ENCODE assay signal across 8 mouse cellular contexts in genomic region chr17:47484241-47484921, GRCm38 (mm10). TPM values are rescaled to one million over a fixed set of nuclear protein-coding genes. Genes with fewer than 3 reads are reported as not detected.
DNase-seq lines count a peak whose midpoint lies in the region; ATAC-seq and TF ChIP-seq lines count a peak whose summit lies in the region.

No protein-coding gene starts in this region.

- no peak overlapping the region for H3K9ac ChIP-seq in intestine, postnatal 0 days (ENCODE audit: low read depth, low read length)
- no peak overlapping the region for H3K9ac ChIP-seq in lung, embryonic 15.5 days

- peak; percentile 83 for ATAC-seq in intestine, postnatal 0 days
- peak; percentile 75 for ATAC-seq in lung, embryonic 15.5 days (ENCODE audit: borderline replicate concordance, extremely low read depth, low FRiP score, low TSS enrichment)
- no peak for ATAC-seq in cerebellum, adult (ENCODE audit: insufficient number of reproducible peaks, low FRiP score, low TSS enrichment)

- H3K4me2 ChIP-seq in intestine, postnatal 0 days (replicated peaks; ENCODE audit: low read depth), result no peak overlapping the region
- 0 out of 2 replicates have a peak overlapping the region, but pooled peaks have one; percentile 18 for H3K4me2 ChIP-seq in lung, embryonic 15.5 days

- peak overlapping the region; percentile 46; the same call in 1 of the 2 replicates for H3K27ac ChIP-seq in intestine, postnatal 0 days (ENCODE audit: low read depth, low read length)
- peak overlapping the region; percentile 91 for H3K27ac ChIP-seq in lung, embryonic 15.5 days

- H3K4me3 ChIP-seq in intestine, postnatal 0 days (ENCODE audit: low read depth, low read length), result no peak overlapping the region
- H3K4me3 ChIP-seq in lung, embryonic 15.5 days, result no peak overlapping the region

- H3K9me3 ChIP-seq in intestine, postnatal 0 days (ENCODE audit: control insufficient read depth), result no peaks in the 10 kb centered on the region
- H3K9me3 ChIP-seq in lung, embryonic 15.5 days, result no peaks in the 10 kb centered on the region

- 17% methylated on average over 1 of the region's 1 CpGs for WGBS in intestine, postnatal 0 days
- 17% methylated on average over 1 of the region's 1 CpGs for WGBS in lung, embryonic 15.5 days

- no peak for TF ChIP-seq CTCF in intestine, postnatal 0 days (IDR thresholded peaks at IDR 0.05; ENCODE audit: low read depth)

- peaks cover 15% of the 10 kb centered on the region for H3K36me3 ChIP-seq in intestine, postnatal 0 days (ENCODE audit: control insufficient read depth, insufficient read depth)
- H3K36me3 ChIP-seq in lung, embryonic 15.5 days, result peaks cover 8% of the 10 kb centered on the region

- peak; percentile 91 for DNase-seq in ES-CJ7 (ENCODE audit: low read depth, low spot score)
- peak; percentile 90 for DNase-seq in ZHBTc4 (ENCODE audit: low read depth, low spot score)
- DNase-seq in cerebellum, adult 9-10 months, result no peak
- no peak for DNase-seq in gastrocnemius, adult 8-10 months (ENCODE audit: low spot score in 2 of 2)
- DNase-seq in gastrocnemius, postnatal 25 days, result no peak

- no peaks in the 10 kb centered on the region for H3K27me3 ChIP-seq in intestine, postnatal 0 days (replicated peaks; ENCODE audit: control insufficient read depth, insufficient read depth, low read length)
- H3K27me3 ChIP-seq in lung, embryonic 15.5 days, result no peaks in the 10 kb centered on the region

- H3K4me1 ChIP-seq in intestine, postnatal 0 days (replicated peaks; ENCODE audit: control insufficient read depth, insufficient read depth, low read length), result peaks cover 5% of the 10 kb centered on the region
- H3K4me1 ChIP-seq in lung, embryonic 15.5 days, result peaks cover 20% of the 10 kb centered on the region

RNA-seq across cellular contexts. Expression of gene Taf8, which starts 17.7 kb away (rescaled TPM):
- polyA plus RNA-seq in intestine, postnatal 0 days (2015; fragmentation: Nextera tagmentation; extraction: Ambion mirVana), result 8.3 and 9.2 TPM in 2 replicates
- 25.6 and 32.3 TPM in 2 replicates for polyA plus RNA-seq in lung, embryonic 15.5 days (2015; fragmentation: Nextera tagmentation; extraction: Ambion mirVana)
- 10 to 100 TPM; 10.0 to 12.6 (median 11.2) TPM for total RNA-seq in gastrocnemius, adult 8-10 months (2022)
- total RNA-seq in gastrocnemius, postnatal 25 days (2021), result 10 to 100 TPM in 1 of 2 experiments, 1 to 10 TPM in 1; 9.6 to 10.0 TPM

RNA-seq across cellular contexts. Expression of gene Ccnd3, which starts 20.5 kb away (rescaled TPM):
- polyA plus RNA-seq in intestine, postnatal 0 days (2015; fragmentation: Nextera tagmentation; extraction: Ambion mirVana), result 175 and 180 TPM in 2 replicates
- polyA plus RNA-seq in lung, embryonic 15.5 days (2015; fragmentation: Nextera tagmentation; extraction: Ambion mirVana), result 286 and 294 TPM in 2 replicates
- 10 to 100 TPM; 12.2 to 19.2 (median 16.1) TPM for total RNA-seq in gastrocnemius, adult 8-10 months (2022)
- total RNA-seq in gastrocnemius, postnatal 25 days (2021), result 10 to 100 TPM; 31.4 to 44.8 TPM

RNA-seq across cellular contexts. Expression of gene 1700001C19Rik, which starts 47.2 kb away (rescaled TPM):
- 0.35 and 0.77 TPM in 2 replicates for polyA plus RNA-seq in intestine, postnatal 0 days (2015; fragmentation: Nextera tagmentation; extraction: Ambion mirVana)
- polyA plus RNA-seq in lung, embryonic 15.5 days (2015; fragmentation: Nextera tagmentation; extraction: Ambion mirVana), result 0.14 and 0.45 TPM in 2 replicates
- not detected for total RNA-seq in gastrocnemius, adult 8-10 months (2022)
- not detected for total RNA-seq in gastrocnemius, postnatal 25 days (2021)

RNA-seq across cellular contexts. Expression of gene AI661453, which starts 48.0 kb away (rescaled TPM):
- polyA plus RNA-seq in intestine, postnatal 0 days (2015; fragmentation: Nextera tagmentation; extraction: Ambion mirVana), result 6.1 and 7.7 TPM in 2 replicates
- polyA plus RNA-seq in lung, embryonic 15.5 days (2015; fragmentation: Nextera tagmentation; extraction: Ambion mirVana), result 2.0 and 2.4 TPM in 2 replicates
- total RNA-seq in gastrocnemius, adult 8-10 months (2022), result under 1 TPM in 3 of 4 experiments, not detected in 1; 0.16 to 0.64 (median 0.19) TPM
- under 1 TPM; 0.49 to 0.59 TPM for total RNA-seq in gastrocnemius, postnatal 25 days (2021)

Comparison
In these comparisons a context has a peak if more than half of its experiments do, and no peak if none do; other contexts are left out.
1. DNase-seq: peak in ES-CJ7 (single experiment) and ZHBTc4 (single experiment); none in cerebellum, adult 9-10 months (single experiment), gastrocnemius, adult 8-10 months (0 of 2) and gastrocnemius, postnatal 25 days (single experiment).